Mouse (Mus musculus): Measurements from ENCODE around the gene Zmynd10. TPM values are rescaled to one million over a fixed set of nuclear protein-coding genes. Genes with fewer than 3 reads are reported as not detected.
A peak's percentile ranks its signal among the peaks of the same experiment; 100 is the strongest.

Gene Zmynd10
- total RNA-seq (2021): 1 to 10 TPM; 1.0 to 1.1 TPM
- long read RNA-seq, experiment 1, partial matches to known transcripts: 0 of 1 reads
- long read RNA-seq, experiment 1, other reads (novel, unspliced or antisense): 1 of 1 reads
- long read RNA-seq, experiment 2: 0 reads

DNA sequence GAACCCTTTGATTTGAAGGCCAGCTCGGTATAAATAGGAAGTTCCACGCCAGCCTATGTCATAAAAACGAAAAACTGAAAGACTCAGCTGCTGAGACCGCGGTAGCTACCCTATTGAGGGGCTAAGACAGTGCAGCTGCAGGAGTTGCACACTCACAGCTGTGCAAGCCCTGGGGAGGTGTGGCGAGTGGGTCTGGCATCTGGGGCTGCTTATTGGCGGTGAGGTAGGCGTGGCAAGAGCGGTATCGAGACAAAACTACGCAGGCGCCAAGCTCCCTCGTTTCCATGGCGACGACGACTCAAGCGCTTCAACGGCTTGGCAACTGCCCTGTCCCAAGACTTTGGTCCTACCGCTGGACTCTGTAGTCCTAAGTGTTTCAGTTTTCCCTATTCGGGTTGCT lies at the start of gene Zmynd10:
Gene Zmynd10, plus strand, starts transcription at position 273 of the 400 bp plus-strand sequence.
- peak; percentile 78 to 84 for DNase-seq (ENCODE audit: low spot score in 2 of 2)

DNA sequence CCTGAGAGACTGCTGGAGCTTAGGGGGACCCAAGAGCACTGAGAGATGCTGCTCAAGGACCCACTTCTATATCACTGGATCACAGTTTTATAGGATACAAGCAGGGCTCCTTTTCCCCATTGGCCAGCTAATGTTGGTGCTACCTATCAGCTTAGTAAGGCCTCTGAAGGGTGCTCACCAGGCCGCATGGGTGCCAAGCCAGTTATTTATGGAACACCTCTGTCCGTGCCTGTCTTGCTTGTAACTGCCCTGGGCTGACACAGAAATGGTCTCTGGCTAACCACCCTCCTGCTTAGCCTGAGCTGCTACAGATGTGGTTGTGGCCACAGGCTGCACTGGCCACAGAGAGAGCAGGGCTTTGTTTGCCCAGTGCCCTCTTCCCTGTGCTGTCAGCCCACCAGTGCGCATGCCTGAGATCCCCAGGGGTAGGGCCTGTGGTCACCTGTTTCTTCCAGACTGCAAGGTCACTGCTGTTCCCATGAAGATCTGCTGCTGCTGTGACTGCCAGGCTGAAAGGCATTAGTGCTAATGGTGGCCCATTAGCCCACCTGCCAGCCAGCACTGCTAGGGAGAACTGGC lies 46.3 kb upstream of the Zmynd10 start:
- DNase-seq (ENCODE audit: low spot score in 2 of 2): no peak

DNA sequence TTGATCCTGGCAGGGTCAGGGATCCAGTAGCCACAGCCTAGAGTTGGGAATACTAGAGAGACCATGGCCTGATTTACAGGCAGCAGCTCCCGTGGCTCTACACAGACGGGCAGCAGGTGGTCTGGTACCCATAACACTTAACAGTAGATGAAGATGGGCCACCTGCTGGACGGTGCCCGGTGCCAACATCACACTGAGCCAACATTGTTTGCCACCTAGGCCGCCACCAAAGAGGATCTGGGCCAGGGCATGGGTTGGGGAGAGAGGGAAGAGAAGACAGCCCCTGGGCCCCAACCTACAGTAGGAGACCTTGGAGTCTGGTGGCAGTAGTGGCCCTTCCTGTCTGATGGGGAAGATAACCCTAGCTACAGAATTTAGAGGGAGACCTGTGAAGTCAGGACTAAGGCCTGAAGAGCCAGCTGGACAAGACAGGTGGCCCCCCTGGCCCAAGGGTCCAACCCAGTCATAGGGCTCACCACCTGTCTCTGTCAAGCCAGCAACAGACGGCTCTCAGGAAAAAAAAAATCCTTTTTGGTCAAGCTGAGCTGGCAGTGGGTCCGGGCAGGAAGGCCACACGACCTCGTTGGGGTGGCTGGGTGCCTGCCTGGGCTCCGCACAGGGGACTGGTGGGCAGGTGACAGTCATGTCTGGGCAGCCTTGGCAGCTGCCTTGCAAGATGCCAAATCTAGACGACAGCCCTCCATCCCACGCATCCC lies 44.8 kb upstream of the Zmynd10 start:
- DNase-seq (ENCODE audit: low spot score in 2 of 2): no peak

DNA sequence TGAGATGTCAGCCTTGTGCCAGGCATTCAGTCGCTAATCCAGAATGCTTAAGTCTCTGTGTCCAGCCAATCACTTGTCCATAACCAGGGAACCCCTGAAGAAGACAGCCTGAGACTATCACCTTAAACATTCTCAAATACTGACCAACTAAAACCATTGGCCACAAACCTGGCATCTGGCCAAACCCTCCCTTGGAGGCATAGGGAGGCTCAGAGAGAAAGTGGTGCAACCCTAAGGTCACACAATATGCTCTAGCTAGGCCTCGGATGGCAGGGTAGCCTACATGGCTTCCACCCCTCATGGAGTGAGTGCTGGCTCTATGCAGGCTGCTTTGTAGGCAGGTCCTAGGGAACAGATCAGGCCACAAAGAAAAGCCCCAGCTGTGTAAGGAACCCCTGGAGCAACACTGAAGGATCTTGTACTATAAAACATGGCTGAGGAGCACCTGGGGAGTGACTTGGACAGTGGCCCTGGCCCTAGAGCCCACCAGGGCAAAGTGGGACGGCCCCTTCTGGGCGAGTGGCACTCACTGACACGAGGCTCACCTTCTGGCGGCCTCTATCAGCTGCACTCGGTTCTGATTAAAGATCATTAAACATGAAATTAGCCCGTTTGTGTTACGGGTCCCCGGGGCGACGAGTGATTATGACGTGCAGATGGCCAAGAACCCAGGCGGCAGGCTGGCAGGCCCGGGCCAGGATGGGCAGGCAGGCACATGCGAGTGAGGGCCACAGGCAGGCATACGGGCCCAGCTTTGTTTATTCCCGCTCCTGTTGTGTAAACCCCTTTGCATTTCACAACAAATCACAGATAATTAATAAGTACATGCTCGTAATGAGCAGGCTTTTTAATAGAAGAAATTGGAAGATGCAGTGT lies 42.2 kb upstream of the Zmynd10 start:
- DNase-seq (ENCODE audit: low spot score in 2 of 2): no peak

DNA sequence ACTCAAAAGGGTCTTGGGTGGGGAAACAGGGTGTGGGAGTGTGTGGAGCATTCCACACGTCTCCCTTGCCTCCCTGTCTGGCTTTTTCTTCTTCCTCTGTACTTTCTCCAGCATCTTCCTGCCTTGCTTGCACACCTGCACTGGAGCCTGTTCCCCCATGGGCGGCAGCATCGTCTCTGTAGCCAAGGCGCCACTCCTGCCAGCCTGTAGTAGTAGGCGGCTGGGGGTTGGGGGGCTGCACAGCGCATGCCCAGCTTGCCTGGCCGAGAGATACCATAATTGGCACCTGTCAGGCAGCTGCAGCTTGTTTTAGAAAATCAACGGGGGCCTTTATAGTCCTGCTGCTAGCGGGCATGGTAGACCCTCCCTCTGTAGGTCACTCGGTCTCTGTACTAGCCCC lies 38.8 kb upstream of the Zmynd10 start:
- no peak for DNase-seq (ENCODE audit: low spot score in 2 of 2)

DNA sequence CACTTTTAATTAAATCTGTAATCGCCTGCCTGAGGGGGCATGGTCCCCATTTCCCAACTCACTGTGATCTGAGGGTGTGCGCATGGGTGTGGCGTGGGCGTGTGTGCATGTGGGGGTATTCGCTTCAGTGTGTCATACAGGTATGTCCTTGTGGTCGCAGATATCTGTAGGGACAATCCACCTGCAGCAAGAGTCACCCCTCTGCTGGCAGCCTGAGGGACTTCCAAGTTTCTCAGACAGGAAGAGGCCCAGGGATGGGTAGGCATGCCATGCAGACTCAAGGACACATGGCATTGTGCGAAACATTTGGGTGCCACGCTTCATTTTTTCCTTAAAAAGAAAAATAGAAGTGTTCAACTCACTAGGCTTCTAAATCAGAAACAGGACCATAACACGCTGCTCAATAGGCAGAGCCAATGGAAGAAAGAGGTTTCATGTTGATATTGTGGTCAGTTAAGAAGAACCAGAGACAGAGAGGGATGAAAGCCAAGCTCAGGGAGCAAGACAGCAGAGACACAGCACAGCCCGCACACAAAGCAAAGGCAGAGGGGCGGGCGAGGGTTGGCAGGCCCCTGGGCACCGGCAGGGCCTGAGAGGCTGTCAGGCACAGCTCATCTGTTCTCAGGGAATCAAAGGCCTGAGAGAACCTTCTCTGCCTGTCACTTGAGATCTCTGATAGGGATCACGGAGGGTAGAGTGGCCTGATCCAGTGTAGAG lies 36.6 kb upstream of the Zmynd10 start:
- DNase-seq (ENCODE audit: low spot score in 2 of 2): no peak

DNA sequence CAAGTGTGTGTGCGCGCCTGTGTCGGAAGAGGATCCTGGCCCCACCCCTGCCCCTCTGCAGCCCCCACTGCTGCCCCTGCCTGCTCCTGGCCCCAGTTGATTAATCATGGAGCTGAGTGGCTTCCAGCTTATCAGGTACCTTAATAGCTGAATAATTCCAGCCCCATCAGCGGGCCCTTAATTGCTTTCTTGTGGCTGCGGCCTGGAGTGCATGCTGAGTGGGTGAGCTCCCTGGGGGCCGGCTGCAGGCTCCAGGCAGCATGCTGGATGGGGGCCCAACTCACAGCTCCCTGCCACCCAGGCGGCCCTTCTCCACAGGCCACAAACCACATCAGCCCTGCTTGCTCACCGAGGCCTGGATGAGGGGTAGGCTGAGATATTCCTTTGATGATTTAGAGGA lies 35.7 kb upstream of the Zmynd10 start:
- DNase-seq (ENCODE audit: low spot score in 2 of 2): no peak

DNA sequence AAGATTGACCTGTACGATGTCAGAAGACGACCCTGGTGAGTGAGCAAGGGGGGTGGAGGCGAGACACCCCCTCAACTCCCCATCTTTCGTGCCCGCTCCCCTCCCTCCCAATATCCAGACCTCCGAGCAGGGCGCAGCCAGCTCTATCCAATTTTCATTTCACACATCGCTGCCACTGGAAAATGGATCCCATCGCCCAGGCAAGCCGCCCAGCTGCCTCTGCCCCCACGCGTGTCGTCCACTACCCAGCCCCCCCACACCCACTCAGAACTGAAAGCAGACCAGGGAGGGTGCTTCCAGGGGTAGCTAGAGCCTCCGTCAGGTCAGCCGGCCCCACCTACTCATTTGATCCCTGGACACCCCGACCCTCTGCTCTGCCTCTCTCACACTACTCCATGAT lies 34.8 kb upstream of the Zmynd10 start:
- no peak for DNase-seq (ENCODE audit: low spot score in 2 of 2)

DNA sequence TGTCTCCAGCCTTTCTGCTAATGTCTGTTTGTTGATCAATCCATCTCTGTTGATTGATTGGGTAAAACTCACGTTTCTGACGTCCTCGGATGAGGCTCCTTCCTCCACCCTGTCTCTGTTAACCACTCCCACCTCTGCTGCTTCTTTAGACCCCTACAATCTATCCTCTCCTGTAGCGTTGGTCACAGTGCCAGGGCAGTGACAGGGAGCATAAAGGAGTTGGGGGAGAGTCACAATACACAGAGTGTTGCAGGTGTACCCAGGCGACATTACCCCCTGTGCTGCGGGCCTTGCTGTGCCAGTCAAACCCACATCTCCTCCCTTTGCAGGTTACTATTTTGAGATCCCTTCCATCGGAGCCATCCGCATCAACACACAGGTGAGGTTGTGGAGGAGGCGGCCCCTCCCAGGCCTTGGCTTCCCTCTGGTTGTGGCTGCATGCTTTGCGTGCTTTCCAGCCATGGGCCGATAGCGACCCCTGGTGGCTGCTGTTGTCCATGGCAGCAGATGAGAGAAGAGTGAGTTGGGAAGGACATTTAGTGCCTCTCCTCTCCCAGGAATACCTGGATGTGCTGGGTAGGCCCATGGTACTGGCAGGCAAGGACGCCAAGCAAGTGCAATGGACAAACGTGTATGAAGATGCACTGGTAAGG lies 32.7 kb upstream of the Zmynd10 start:
- peak; percentile 82 to 87 for DNase-seq (ENCODE audit: low spot score in 2 of 2)

DNA sequence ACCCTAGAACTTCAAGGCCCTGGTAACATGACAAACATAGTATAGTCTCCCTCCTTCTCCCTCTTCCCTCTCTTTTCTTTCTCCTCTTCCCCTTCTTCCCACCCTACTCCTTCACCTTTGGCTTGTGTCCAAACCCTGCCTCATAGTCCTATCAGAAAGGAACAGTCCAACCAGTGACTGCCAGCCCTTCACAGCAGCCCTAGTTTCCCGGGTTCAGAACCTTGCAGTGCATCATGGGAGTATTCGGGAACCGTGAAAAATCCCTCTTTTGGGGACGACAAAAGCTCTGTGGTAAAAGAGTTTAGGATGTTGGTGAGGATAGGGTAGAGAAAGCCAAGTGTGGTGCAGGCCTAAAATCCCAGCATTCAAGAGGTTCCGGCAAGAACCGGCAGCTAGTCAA lies 26.8 kb upstream of the Zmynd10 start:
- no peak for DNase-seq (ENCODE audit: low spot score in 2 of 2)

DNA sequence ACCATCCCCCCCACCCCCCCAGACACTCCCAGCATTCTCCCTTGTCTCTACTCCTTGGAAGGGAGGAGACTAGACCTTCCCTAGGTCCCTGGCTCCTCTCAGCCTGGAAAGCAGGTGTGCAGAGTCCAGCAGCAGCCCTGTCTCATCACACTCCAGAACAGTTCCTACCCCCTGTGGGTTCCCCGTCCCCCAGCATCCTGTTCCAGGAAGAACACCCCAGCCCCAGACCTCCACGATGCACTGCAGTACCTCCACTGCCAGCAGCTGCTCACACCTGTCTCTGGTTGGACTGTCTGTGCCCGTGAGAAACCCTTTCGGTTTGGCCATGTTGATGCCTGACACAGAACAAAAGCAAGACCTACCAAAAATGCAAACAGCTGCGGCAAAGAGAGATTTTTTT lies 25.9 kb upstream of the Zmynd10 start:
- DNase-seq (ENCODE audit: low spot score in 2 of 2): no peak

DNA sequence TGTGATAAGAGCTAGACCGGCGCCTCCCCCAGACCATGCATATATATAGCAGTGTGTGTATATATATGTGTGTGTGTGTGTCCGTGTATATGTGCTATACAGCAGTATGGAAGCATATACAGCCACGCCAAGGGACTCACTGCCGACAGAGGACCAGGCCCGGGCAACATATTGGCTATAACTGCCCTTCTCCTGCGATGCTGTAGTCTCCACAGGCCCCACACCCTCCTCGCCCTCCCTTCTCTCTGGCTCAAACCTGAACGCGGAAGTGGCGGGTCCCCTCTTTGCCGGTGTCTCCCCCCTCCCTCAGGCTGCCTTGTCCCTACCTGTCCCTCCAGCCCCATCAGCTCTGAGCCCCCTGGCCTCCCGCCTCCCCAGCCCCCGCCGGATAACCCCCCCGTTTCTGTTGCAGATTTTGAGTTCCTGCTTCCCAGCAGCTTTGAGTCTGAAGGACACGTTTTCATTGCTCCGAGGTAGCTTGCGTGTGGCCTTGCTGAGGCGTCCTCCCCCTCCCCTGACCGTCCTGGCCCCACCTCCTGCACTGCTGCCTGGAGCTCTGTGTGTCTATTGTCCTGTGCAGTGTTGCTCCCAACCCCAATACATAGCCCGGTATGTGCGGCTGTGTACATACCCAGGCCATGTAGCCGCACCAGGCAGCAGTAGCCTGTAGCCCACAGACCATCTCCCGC lies 25.2 kb upstream of the Zmynd10 start:
- DNase-seq (ENCODE audit: low spot score in 2 of 2): no peak

DNA sequence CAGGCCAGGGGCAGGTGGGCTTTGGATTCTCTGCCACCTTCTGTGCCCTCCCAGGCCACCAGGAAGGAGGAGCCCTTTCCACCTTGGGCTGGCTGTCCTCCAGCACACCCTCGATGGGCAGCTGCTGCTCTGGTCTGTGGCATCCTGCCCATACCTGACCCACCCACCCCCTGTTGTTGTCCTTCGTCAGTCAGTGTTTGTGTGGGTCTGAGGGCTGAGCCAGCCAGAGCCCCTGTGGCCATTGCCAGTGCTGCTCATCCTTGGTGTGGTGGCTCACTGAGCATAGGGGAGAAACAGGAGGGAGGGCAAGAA lies 24.7 kb upstream of the Zmynd10 start:
- no peak for DNase-seq (ENCODE audit: low spot score in 2 of 2)

DNA sequence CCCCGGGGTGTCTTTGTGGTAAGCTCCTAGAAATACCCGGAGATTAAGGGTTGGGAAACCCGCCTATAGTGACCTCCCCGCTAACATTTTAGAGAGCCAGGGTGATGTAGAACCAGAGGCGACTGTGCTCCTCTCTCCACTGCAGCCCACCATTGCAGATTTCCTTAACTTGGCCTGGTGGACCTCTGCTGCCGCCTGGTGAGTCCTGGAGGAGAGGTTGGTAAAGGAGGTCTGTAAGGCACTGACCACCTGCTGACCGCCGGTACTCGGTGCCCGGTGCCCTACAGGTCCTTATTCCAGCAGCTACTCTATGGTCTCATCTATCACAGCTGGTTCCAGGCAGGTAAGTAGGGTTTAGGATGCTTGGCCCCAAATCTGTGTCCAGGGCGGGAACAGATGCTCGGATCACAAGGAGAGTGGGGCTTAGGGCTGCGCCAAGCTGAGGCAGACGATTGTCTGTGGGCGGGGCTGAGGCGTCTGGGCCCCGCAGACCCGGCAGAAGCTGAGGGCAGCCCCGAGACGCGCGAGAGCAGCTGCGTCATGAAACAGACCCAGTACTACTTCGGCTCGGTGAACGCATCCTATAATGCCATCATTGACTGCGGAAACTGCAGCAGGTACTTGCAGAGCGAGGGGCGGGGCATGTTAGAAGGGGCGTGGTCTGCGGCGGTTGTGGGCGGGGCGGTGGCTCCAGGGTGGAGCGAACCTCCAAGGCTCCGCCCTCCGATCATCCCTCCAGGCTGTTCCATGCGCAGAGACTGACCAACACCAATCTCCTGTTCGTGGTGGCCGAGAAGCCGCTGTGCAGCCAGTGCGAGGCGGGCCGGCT lies 20.7 kb upstream of the Zmynd10 start:
- peak; percentile 70 to 71 for DNase-seq (ENCODE audit: low spot score in 2 of 2)

DNA sequence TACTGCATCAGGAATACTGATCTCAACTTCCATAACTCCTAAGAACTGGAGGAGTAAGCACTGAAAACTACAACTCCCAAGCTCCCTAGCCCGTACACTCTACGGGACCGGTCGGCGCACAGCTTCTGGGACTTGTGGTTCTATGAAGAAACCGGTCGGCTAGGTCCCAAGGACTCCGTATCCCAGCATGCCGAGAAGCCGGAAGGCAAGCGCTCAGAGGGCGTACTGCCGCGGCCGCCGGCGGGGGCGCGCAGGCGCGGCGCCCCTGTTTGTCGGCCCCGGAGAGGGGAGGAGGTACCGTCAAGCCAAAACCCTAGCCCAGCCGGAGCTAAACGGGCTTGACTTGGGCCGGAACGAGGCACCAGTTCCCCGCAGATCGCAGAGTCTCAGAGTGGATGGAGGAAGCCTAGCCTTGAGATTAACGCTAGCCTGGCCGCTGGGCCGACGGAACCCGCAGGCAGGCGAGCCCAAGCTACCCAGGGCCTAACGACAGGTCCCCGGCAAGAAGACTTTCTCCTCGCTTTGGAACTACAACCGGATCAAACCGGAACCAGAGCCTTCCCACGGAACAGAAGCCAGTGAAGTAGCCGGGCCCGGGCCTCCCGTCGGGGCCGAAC lies 13.2 kb upstream of the Zmynd10 start, which contains the start of gene Tmem115:
Gene Tmem115, plus strand, starts transcription at position 155 of the 617 bp plus-strand sequence.
- DNase-seq (ENCODE audit: low spot score in 2 of 2): peak; percentile 78 to 80

DNA sequence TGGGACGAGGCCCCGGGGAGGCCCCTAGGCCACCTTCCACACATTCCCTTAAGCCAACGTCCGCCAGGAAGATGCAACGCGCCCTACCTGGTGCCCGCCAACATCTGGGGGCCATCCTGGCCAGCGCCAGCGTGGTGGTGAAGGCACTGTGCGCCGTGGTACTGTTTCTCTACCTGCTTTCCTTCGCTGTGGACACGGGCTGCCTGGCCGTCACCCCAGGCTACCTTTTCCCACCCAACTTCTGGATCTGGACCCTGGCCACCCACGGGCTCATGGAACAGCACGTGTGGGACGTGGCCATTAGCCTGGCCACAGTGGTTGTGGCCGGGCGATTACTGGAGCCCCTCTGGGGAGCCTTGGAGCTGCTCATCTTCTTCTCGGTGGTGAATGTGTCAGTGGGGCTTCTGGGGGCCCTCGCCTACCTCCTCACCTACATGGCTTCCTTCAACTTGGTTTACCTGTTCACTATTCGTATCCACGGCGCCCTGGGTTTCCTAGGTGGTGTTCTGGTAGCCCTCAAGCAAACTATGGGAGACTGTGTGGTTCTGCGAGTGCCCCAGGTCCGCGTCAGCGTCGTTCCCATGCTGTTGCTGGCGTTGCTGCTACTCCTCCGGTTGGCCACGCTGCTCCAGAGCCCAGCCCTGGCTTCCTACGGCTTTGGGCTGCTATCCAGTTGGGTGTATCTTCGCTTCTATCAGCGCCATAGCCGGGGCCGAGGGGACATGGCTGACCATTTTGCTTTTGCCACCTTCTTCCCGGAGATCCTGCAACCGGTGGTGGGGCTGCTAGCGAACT lies 12.5 kb upstream of the Zmynd10 start:
- peak in 1 of 2 experiments; percentile 28 for DNase-seq (ENCODE audit: low spot score in 2 of 2)

DNA sequence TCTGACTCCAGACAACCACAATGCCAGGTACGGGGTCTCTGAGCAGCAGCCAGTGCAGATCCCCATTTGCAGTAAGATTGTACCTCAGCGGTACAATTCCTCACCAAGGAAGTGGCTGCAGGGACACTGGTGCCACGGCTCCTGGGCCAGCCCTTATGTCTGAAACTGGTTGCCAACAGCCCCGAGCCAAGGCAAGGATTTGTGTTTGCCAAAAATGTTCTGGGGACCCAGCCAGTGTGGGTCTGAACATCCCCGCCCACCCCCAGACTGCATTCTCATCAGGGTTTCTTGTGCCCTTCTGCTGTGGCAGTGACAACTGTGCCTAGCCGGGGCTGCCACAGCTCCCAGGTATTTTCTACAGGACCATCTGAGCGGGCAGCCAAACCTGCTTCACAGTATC lies 8.9 kb upstream of the Zmynd10 start:
- DNase-seq (ENCODE audit: low spot score in 2 of 2): no peak

DNA sequence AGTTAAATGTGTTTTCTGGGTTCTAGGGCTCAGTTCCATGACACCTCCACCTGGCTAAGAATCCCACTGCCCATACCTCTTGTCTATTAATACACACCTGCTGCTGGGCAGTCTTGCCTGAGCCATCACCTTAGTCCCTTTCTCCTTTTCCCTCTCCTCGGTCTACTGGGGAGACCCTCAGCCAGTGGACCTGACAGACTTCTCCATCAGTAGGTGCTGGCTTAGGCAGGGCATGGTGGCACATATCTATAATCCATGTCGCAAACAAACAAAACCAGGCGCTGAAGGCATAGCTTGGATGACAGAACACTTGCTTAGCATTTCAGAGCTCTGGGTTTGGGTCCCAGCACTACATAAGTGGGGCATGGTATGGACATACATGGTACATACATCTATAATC lies 8.4 kb upstream of the Zmynd10 start:
- DNase-seq (ENCODE audit: low spot score in 2 of 2): no peak

Data from adrenal gland, adult 18-20 months (tissue).